Mouse (Mus musculus) right cerebral cortex, adult 18-20 months (tissue): ENCODE data around the gene Npas4.
A peak's percentile ranks its signal among the peaks of the same experiment; 100 is the strongest.
"Not testable (repeated sequence)": the region's sequence is repeated elsewhere in the genome, so short reads cannot be mapped to it uniquely, and the experiment has no call there.

Experiments used
- DNase-seq: peaks from one replicate; pipeline ENCODE4 v3.0.0; 2022; ENCODE audit warnings: mixed read lengths

The Npas4 gene

GRCm38 (mm10) chr19:4992371-4992770, 2.3 kb upstream of the Npas4 start:
- no peak for DNase-seq

- DNase-seq: peak; percentile 62
These were observed 600 bp upstream of the Npas4 start for GRCm38 (mm10) chr19:4990716-4991115.

GRCm38 (mm10) chr19:4989434-4990255, 471 bp downstream of the Npas4 start:
- peak; percentile 87 for DNase-seq

- no peak for DNase-seq
These were observed 1.1 kb downstream of the Npas4 start for GRCm38 (mm10) chr19:4989013-4989412.

GRCm38 (mm10) chr19:4981767-4982166, 8.3 kb downstream of the Npas4 start:
- peak; percentile 66 for DNase-seq

GRCm38 (mm10) chr19:4968236-4968635, 21.9 kb downstream of the Npas4 start:
- DNase-seq: no peak

GRCm38 (mm10) chr19:4961928-4962601, 28.1 kb downstream of the Npas4 start, which contains the start of gene Mrpl11:
TSS of gene Mrpl11 (plus strand) at chr19:4962147.
- DNase-seq: peak; percentile 94

- not testable (repeated sequence) for DNase-seq
These were observed 41.5 kb downstream of the Npas4 start for GRCm38 (mm10) chr19:4948641-4949040.

- DNase-seq: no peak
These were observed 44.6 kb downstream of the Npas4 start for GRCm38 (mm10) chr19:4945540-4945939.

- DNase-seq: peak; percentile 23
These were observed 46.9 kb downstream of the Npas4 start for GRCm38 (mm10) chr19:4943253-4943588.

GRCm38 (mm10) chr19:4942551-4943252, 47.4 kb downstream of the Npas4 start, which contains the start of gene Peli3:
TSS of gene Peli3 (minus strand) at chr19:4943127.
- peak; percentile 86 for DNase-seq

- no peak for DNase-seq
These were observed 52.4 kb downstream of the Npas4 start for GRCm38 (mm10) chr19:4937444-4938310.

- DNase-seq: no peak
These were observed 53.2 kb downstream of the Npas4 start for GRCm38 (mm10) chr19:4936896-4937295.
